Mouse (Mus musculus): ENCODE data around the gene Tldc1. TPM values are rescaled to one million over a fixed set of nuclear protein-coding genes. Genes with fewer than 3 reads are reported as not detected.

The Tldc1 gene
- polyA plus RNA-seq, 1 experiment from 2014 or later, result 10.9 TPM

DNA sequence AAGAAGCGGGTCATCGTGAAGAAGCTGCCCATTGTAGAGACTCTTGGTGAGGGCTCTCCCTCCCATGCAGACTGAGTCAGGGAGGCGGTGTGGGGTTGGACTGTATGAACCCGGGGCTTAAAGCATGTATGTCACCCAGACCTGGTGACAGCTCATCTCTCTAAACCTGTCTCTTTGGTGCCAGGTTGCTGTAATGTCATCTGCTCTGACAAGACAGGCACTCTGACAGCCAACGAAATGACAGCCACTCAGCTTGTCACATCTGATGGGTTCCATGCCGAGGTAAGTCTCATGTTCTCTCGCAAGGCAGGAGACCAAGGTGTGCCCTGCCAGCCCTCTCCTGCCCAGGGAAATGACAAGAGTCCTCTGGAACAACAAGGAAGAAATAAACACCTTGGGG, 35.8 kb downstream of the Tldc1 start:
- Histone ChIP-seq H3K9ac (ENCODE audit: low read depth, low read length) (no peak overlapping the region), H3K4me3 (ENCODE audit: low read depth, low read length) (no peak overlapping the region), H3K9me3 (replicated peaks; ENCODE audit: control insufficient read depth, low read length, poor library complexity, severe bottlenecking) (no peaks in the 10 kb centered on the region), H3K4me2 (ENCODE audit: low read length) (no peak overlapping the region), H3K4me1 (ENCODE audit: control insufficient read depth, insufficient read depth, low read length) (no peaks in the 10 kb centered on the region), H3K27me3 (ENCODE audit: control insufficient read depth, insufficient read depth, low read depth, low read length) (no peaks in the 10 kb centered on the region), H3K27ac (ENCODE audit: low read length) (no peak overlapping the region), H3K36me3 (ENCODE audit: control insufficient read depth, insufficient read depth, low read length) (no peaks in the 10 kb centered on the region)
- 85% methylated on average over 7 of the region's 7 CpGs for WGBS
- ATAC-seq, result no peak

DNA sequence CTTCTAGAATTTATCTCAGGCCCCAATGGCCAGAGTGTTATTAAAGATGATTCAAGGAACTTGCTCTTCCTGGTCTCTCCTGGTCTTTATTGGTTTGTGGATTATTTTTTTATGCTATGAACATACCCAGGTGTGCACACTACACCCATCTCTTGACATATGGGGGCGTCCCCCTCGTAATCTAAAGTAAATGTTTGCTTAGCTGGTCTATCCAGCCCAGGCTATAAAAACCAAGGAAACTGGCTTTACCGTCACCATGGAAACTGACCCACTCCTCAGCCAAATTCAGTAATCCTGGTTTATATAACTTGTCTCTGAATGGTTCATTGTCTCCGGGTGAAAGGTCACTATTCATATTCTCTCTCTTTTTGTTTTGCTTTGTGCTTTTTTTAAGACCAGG, 37.6 kb downstream of the Tldc1 start:
- Histone ChIP-seq H3K4me2 (ENCODE audit: low read length) (no peak overlapping the region), H3K4me1 (ENCODE audit: control insufficient read depth, insufficient read depth, low read length) (no peaks in the 10 kb centered on the region), H3K9ac (ENCODE audit: low read depth, low read length) (no peak overlapping the region), H3K4me3 (ENCODE audit: low read depth, low read length) (no peak overlapping the region), H3K27me3 (ENCODE audit: control insufficient read depth, insufficient read depth, low read depth, low read length) (no peaks in the 10 kb centered on the region), H3K9me3 (replicated peaks; ENCODE audit: control insufficient read depth, low read length, poor library complexity, severe bottlenecking) (no peaks in the 10 kb centered on the region), H3K27ac (ENCODE audit: low read length) (no peak overlapping the region), H3K36me3 (ENCODE audit: control insufficient read depth, insufficient read depth, low read length) (no peaks in the 10 kb centered on the region)
- no peak for ATAC-seq
- WGBS, result 46% methylated on average over 4 of the region's 4 CpGs

DNA sequence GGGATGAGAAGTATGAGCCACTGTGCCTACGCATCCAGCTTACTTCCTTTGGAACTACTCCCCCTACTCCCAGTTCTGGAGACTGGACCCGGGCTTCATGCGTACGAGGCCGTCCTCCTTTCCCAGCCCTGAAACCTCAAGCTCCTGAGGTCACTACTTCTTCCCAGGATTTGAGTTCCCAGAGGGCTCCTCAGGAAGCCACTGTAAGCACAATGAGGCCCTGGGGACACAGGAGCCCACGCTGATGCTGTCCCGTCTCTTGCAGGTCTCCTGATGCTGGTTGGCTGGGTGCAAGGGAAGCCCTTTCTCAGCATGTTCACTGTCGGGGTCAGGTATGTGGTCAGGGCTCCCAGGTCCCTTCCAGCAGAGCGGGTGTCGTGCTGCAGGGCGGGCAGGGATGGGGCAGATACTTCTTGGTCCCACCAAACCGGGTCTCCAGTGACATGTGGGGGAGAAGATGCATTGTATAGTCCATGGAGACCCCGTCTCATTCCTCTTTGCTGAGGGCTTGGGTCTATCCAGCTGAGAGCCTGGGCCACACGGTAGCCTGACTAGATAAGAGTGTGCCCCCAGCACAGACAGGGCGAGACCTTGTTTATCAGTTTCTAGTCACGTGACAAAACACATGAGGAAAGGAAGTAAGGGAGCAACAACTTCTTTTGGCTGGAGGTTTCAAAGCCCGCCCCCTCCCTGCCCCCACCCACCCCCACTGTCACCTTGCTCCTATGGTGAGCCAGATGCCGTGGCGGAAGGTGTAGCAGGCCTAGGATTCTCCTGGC, 39.9 kb downstream of the Tldc1 start:
- H3K27me3 ChIP-seq (ENCODE audit: control insufficient read depth, insufficient read depth, low read depth, low read length), result no peaks in the 10 kb centered on the region
- H3K36me3 ChIP-seq (ENCODE audit: control insufficient read depth, insufficient read depth, low read length), result no peaks in the 10 kb centered on the region
- no peak overlapping the region for H3K9ac ChIP-seq (ENCODE audit: low read depth, low read length)
- H3K4me1 ChIP-seq (ENCODE audit: control insufficient read depth, insufficient read depth, low read length), result no peaks in the 10 kb centered on the region
- no peak overlapping the region for H3K27ac ChIP-seq (ENCODE audit: low read length)
- no peak for ATAC-seq
- no peak overlapping the region for H3K4me3 ChIP-seq (ENCODE audit: low read depth, low read length)
- H3K9me3 ChIP-seq (replicated peaks; ENCODE audit: control insufficient read depth, low read length, poor library complexity, severe bottlenecking), result no peaks in the 10 kb centered on the region
- no peak overlapping the region for H3K4me2 ChIP-seq (ENCODE audit: low read length)
- 85% methylated on average over 19 of the region's 19 CpGs for WGBS

DNA sequence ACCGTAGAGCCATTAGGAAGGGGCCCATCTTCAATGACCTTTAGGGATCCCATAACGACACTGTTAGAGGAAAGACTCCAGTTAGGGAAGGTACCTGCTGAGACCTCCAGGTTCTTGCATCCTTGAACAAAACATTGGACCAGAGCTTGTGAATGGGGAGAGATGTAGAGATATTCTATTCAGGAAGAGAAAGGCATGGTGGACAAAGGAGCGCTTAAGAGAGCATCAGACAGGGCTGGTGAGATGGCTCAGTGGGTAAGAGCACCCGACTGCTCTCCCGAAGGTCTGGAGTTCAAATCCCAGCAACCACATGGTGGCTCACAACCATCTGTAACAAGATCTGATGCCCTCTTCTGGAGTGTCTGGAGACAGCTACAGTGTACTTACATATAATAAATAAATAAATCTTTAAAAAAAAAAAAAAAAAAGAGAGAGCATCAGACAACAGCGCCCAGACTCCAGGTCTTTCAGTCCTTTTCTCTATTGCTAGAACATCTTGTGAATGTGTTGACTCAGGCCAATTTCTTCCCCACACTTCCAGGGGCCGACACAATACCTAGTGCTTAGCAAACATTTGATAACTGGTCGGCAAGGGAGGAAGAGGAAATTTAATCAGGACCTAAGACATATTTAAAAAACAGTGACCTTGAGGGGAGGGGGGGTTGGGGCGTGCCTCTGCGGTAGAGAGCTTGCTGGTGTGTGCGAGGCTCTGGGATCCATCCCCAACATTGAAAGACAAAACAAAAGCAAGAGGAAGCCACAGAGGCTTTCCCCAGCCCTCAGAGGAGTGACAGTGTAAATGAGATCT, 40.9 kb downstream of the Tldc1 start:
- no peak overlapping the region for H3K27ac ChIP-seq (ENCODE audit: low read length)
- H3K9me3 ChIP-seq (replicated peaks; ENCODE audit: control insufficient read depth, low read length, poor library complexity, severe bottlenecking), result no peaks in the 10 kb centered on the region
- no peak overlapping the region for H3K9ac ChIP-seq (ENCODE audit: low read depth, low read length)
- WGBS, result 83% methylated on average over 11 of the region's 11 CpGs
- H3K4me2 ChIP-seq (ENCODE audit: low read length), result no peak overlapping the region
- no peaks in the 10 kb centered on the region for H3K4me1 ChIP-seq (ENCODE audit: control insufficient read depth, insufficient read depth, low read length)
- H3K27me3 ChIP-seq (ENCODE audit: control insufficient read depth, insufficient read depth, low read depth, low read length), result no peaks in the 10 kb centered on the region
- no peak overlapping the region for H3K4me3 ChIP-seq (ENCODE audit: low read depth, low read length)
- ATAC-seq, result no peak
- H3K36me3 ChIP-seq (ENCODE audit: control insufficient read depth, insufficient read depth, low read length), result no peaks in the 10 kb centered on the region

DNA sequence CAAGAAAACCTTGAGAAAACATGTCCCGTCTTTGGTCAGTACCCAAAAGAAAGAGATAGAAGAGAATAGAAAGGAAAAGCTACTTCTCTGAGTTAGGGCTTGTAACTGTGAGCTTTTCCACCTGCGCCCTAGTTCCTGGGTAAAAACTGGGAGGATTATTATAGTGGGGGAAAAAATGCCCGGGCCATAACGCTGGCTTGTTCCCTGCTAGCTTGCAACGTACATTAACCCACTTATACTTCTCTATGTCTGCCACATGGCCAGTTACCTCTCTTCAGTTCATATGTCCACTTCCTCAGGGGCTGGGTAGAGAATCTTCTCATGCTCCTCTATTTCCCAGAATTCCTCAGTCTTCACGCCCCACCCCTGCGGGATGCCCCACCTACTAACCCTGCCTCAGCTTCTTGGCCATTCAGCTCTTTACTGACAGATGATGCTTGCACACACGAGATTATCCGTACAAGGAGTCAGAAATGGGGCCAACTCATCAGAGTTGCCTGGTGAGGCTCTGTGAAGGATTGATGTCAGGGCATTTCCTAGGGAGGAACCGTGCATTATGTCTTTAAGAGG, 41.8 kb downstream of the Tldc1 start:
- no peaks in the 10 kb centered on the region for H3K9me3 ChIP-seq (replicated peaks; ENCODE audit: control insufficient read depth, low read length, poor library complexity, severe bottlenecking)
- H3K9ac ChIP-seq (ENCODE audit: low read depth, low read length), result no peak overlapping the region
- no peaks in the 10 kb centered on the region for H3K36me3 ChIP-seq (ENCODE audit: control insufficient read depth, insufficient read depth, low read length)
- H3K4me1 ChIP-seq (ENCODE audit: control insufficient read depth, insufficient read depth, low read length), result no peaks in the 10 kb centered on the region
- no peak overlapping the region for H3K4me2 ChIP-seq (ENCODE audit: low read length)
- H3K4me3 ChIP-seq (ENCODE audit: low read depth, low read length), result no peak overlapping the region
- no peak for ATAC-seq
- H3K27ac ChIP-seq (ENCODE audit: low read length), result no peak overlapping the region
- WGBS, result 89% methylated on average over 10 of the region's 10 CpGs
- H3K27me3 ChIP-seq (ENCODE audit: control insufficient read depth, insufficient read depth, low read depth, low read length), result no peaks in the 10 kb centered on the region

- H3K9ac ChIP-seq (ENCODE audit: low read depth, low read length), result no peak overlapping the region
- H3K4me2 ChIP-seq (ENCODE audit: low read length), result no peak overlapping the region
- 70% methylated on average over 13 of the region's 13 CpGs for WGBS
- H3K27ac ChIP-seq (ENCODE audit: low read length), result no peak overlapping the region
- no peaks in the 10 kb centered on the region for H3K9me3 ChIP-seq (replicated peaks; ENCODE audit: control insufficient read depth, low read length, poor library complexity, severe bottlenecking)
- H3K4me3 ChIP-seq (ENCODE audit: low read depth, low read length), result no peak overlapping the region
- no peak for ATAC-seq
- H3K4me1 ChIP-seq (ENCODE audit: control insufficient read depth, insufficient read depth, low read length), result no peaks in the 10 kb centered on the region
- H3K36me3 ChIP-seq (ENCODE audit: control insufficient read depth, insufficient read depth, low read length), result no peaks in the 10 kb centered on the region
- H3K27me3 ChIP-seq (ENCODE audit: control insufficient read depth, insufficient read depth, low read depth, low read length), result no peaks in the 10 kb centered on the region
These were observed 46.1 kb downstream of the Tldc1 start for GRCm38 (mm10) chr8:119732072-119732471.

DNA sequence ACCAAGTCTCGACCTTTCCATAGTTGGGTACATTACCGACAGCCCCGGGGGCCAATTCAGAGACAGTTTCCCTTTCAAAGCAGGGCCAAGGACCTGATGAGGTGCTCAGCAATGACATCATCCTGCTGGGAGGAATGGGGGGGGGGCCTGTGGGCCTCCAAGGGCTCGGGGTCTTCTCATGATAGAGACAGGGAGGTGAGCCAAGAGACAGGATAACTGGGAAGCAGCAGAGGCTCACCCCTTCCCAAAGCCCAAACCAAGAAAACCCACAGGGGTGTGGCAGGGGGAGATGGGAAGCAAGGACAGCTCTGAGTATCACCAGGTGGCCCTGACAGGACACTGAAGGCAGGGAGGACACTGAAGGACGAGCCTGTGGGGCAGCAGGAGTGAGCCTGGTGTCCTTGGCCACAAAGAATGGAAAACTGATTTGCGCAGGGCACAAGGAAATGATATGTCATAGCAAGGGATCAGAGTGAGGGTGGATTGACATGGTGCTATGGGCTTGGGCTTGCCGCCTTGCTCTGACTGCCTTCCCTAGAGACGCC, 49.8 kb downstream of the Tldc1 start:
- no peaks in the 10 kb centered on the region for H3K9me3 ChIP-seq (replicated peaks; ENCODE audit: control insufficient read depth, low read length, poor library complexity, severe bottlenecking)
- WGBS, result 92% methylated on average over 8 of the region's 8 CpGs

DNA sequence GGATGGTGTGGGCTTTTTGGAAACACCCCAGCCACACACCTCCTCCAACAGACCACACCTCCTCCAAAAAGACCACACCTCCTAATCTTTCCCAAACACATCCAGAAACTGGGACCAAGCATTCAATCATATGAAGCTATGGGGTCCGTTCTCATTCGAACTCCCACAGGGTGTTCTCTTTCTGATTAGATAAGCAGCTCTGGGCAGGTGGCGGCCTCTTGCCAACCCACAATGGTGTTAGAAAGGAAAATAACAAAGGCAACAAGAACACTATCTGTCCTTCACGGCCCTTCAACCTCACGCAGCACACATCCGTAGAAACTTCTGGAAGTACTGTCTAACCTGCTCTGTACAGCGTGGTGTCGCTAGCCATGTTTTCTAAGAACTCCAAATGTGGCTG, 51.1 kb downstream of the Tldc1 start:
- Histone ChIP-seq H3K9ac (ENCODE audit: low read depth, low read length) (no peak overlapping the region), H3K27ac (ENCODE audit: low read length) (no peak overlapping the region), H3K9me3 (replicated peaks; ENCODE audit: control insufficient read depth, low read length, poor library complexity, severe bottlenecking) (no peaks in the 10 kb centered on the region), H3K36me3 (ENCODE audit: control insufficient read depth, insufficient read depth, low read length) (no peaks in the 10 kb centered on the region), H3K27me3 (ENCODE audit: control insufficient read depth, insufficient read depth, low read depth, low read length) (no peaks in the 10 kb centered on the region), H3K4me3 (ENCODE audit: low read depth, low read length) (no peak overlapping the region), H3K4me1 (ENCODE audit: control insufficient read depth, insufficient read depth, low read length) (no peaks in the 10 kb centered on the region), H3K4me2 (ENCODE audit: low read length) (no peak overlapping the region)
- 91% methylated on average over 8 of the region's 8 CpGs for WGBS
- ATAC-seq, result no peak

More for the DNA sequence above, 49.8 kb downstream of the Tldc1 start:
- no peaks in the 10 kb centered on the region for H3K27me3 ChIP-seq (ENCODE audit: control insufficient read depth, insufficient read depth, low read depth, low read length)
- H3K4me1 ChIP-seq (ENCODE audit: control insufficient read depth, insufficient read depth, low read length), result no peaks in the 10 kb centered on the region
- H3K4me2 ChIP-seq (ENCODE audit: low read length), result no peak overlapping the region
- H3K27ac ChIP-seq (ENCODE audit: low read length), result no peak overlapping the region
- no peaks in the 10 kb centered on the region for H3K36me3 ChIP-seq (ENCODE audit: control insufficient read depth, insufficient read depth, low read length)
- H3K9ac ChIP-seq (ENCODE audit: low read depth, low read length), result no peak overlapping the region
- H3K4me3 ChIP-seq (ENCODE audit: low read depth, low read length), result no peak overlapping the region
- ATAC-seq, result no peak

DNA sequence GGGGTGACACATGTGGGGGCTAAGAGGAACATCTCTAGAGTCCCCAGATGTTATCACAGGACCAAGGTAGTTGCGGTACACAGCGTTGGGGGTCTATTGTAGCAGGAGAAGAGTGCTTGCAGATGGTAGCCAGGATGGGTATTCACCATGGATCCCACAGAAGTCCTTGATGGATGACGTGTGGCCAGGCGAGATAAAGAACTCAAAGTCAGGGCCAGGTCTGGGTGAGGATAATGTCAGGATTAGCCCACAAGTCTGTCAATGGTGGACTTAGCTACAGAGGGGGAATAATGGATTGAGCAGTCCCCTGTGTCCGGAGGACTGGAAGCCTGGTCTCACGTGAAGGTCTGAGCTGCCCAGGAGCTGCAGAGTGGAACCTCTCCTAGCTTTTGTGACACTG, 53.6 kb downstream of the Tldc1 start:
- Histone ChIP-seq H3K27me3 (ENCODE audit: control insufficient read depth, insufficient read depth, low read depth, low read length) (no peaks in the 10 kb centered on the region), H3K9ac (ENCODE audit: low read depth, low read length) (no peak overlapping the region), H3K9me3 (replicated peaks; ENCODE audit: control insufficient read depth, low read length, poor library complexity, severe bottlenecking) (no peaks in the 10 kb centered on the region), H3K4me1 (ENCODE audit: control insufficient read depth, insufficient read depth, low read length) (no peaks in the 10 kb centered on the region), H3K4me2 (ENCODE audit: low read length) (no peak overlapping the region), H3K36me3 (ENCODE audit: control insufficient read depth, insufficient read depth, low read length) (no peaks in the 10 kb centered on the region), H3K27ac (ENCODE audit: low read length) (no peak overlapping the region), H3K4me3 (ENCODE audit: low read depth, low read length) (no peak overlapping the region)
- 78% methylated on average over 6 of the region's 6 CpGs for WGBS
- ATAC-seq, result no peak

Measured in midbrain, embryonic 16.5 days (tissue).